Mouse (Mus musculus) gastrocnemius, postnatal 10 days (tissue): Measurements from ENCODE around the gene Ppp1r14c. TPM values are rescaled to one million over a fixed set of nuclear protein-coding genes. Genes with fewer than 3 reads are reported as not detected.

Source experiments
- DNase-seq: peaks from one replicate; pipeline ENCODE4 v3.0.0; 2021; ENCODE audit warnings: mixed read lengths
- long read RNA-seq, 2 experiments: library from polyadenylated mRNA; stranded (forward); transcript quantifications; one replicate each; pipeline ENCODE4 v2.0.0; 2021
- total RNA-seq, 2 experiments: library from RNA; stranded (reverse); gene quantifications; 2 replicates each; pipeline ENCODE4 v1.2.3; 2021

Ppp1r14c gene
- total RNA-seq: 100 to 1,000 TPM; 102 to 106 TPM
- long read RNA-seq, experiment 1, transcript Ppp1r14c-201 (4 exons, 2,617 nt): major isoform, 274 of 298 reads
- long read RNA-seq, experiment 1, transcript Ppp1r14c-202 (2 exons, 2,013 nt): minor isoform, 9 of 298 reads
- long read RNA-seq, experiment 1, partial matches to known transcripts: 2 of 298 reads
- long read RNA-seq, experiment 1, other reads (novel, unspliced or antisense): 13 of 298 reads
- long read RNA-seq, experiment 2, transcript Ppp1r14c-201 (4 exons, 2,617 nt): major isoform, 260 of 279 reads
- long read RNA-seq, experiment 2, partial matches to known transcripts: 0 of 279 reads
- long read RNA-seq, experiment 2, other reads (novel, unspliced or antisense): 16 of 279 reads

- peak; percentile 44 for DNase-seq
These were observed at the start of gene Ppp1r14c for GRCm38 (mm10) chr10:3366036-3366869. Gene Ppp1r14c, plus strand, starts transcription at chr10:3366057.

GRCm38 (mm10) chr10:3321406-3321805, 44.5 kb upstream of the Ppp1r14c start:
- DNase-seq: no peak

GRCm38 (mm10) chr10:3325447-3325846, 40.4 kb upstream of the Ppp1r14c start:
- peak; percentile 20 for DNase-seq

- peak; percentile 77 for DNase-seq
These were observed 33.0 kb upstream of the Ppp1r14c start for GRCm38 (mm10) chr10:3332880-3333279.

- no peak for DNase-seq
These were observed 31.3 kb upstream of the Ppp1r14c start for GRCm38 (mm10) chr10:3334570-3334969.

GRCm38 (mm10) chr10:3336729-3337329, 29.0 kb upstream of the Ppp1r14c start:
- peak; percentile 5 for DNase-seq

GRCm38 (mm10) chr10:3337330-3337901, 28.4 kb upstream of the Ppp1r14c start:
- DNase-seq: peak; percentile 13

- no peak for DNase-seq
These were observed 20.2 kb upstream of the Ppp1r14c start for GRCm38 (mm10) chr10:3345706-3346105.

- no peak for DNase-seq
These were observed 6.3 kb upstream of the Ppp1r14c start for GRCm38 (mm10) chr10:3359531-3359930.

- no peak for DNase-seq
These were observed 204 bp upstream of the Ppp1r14c start for GRCm38 (mm10) chr10:3365671-3366035.

GRCm38 (mm10) chr10:3366870-3367431, 1.1 kb downstream of the Ppp1r14c start:
- DNase-seq: peak; percentile 33

GRCm38 (mm10) chr10:3367440-3367839, 1.6 kb downstream of the Ppp1r14c start:
- DNase-seq: no peak

- no peak for DNase-seq
These were observed 17.3 kb downstream of the Ppp1r14c start for GRCm38 (mm10) chr10:3383176-3383575.

- DNase-seq: no peak
These were observed 26.4 kb downstream of the Ppp1r14c start for GRCm38 (mm10) chr10:3392251-3392650.

GRCm38 (mm10) chr10:3393548-3393947, 27.7 kb downstream of the Ppp1r14c start:
- no peak for DNase-seq

GRCm38 (mm10) chr10:3394193-3394592, 28.3 kb downstream of the Ppp1r14c start:
- peak; percentile 55 for DNase-seq

GRCm38 (mm10) chr10:3394671-3395288, 28.9 kb downstream of the Ppp1r14c start:
- no peak for DNase-seq

GRCm38 (mm10) chr10:3395341-3395931, 29.6 kb downstream of the Ppp1r14c start:
- DNase-seq: no peak

GRCm38 (mm10) chr10:3396008-3396795, 30.3 kb downstream of the Ppp1r14c start:
- DNase-seq: no peak

- DNase-seq: no peak
These were observed 31.5 kb downstream of the Ppp1r14c start for GRCm38 (mm10) chr10:3397406-3397805.
